Mouse (Mus musculus) liver, adult 2 months (tissue): ENCODE measurements around the gene Drap1. TPM values are rescaled to one million over a fixed set of nuclear protein-coding genes. Genes with fewer than 3 reads are reported as not detected.

Experiments used
- DNase-seq: peaks from one replicate; pipeline ENCODE4 v3.0.0-alpha.2; 2011; ENCODE audit warnings: low read depth, low spot score; ENCODE audit errors: extremely low read depth
- H3K27ac ChIP-seq: fragments of 200-500 bp; replicated peaks from 2 replicates; pipeline ENCODE4 v1.5.1; 2012; ENCODE audit warnings: low read depth, mild to moderate bottlenecking, control low read depth, inconsistent platforms, low read length; ENCODE audit not compliant: insufficient read depth
- H3K27me3 ChIP-seq: fragments of 200-500 bp; 2 replicates; pipeline ENCODE4 v1.6.1; 2012; ENCODE audit warnings: mild to moderate bottlenecking, moderate library complexity, low read length, inconsistent platforms; ENCODE audit not compliant: control insufficient read depth, insufficient read depth
- H3K36me3 ChIP-seq: fragments of 200-500 bp; 2 replicates; pipeline ENCODE4 v1.6.1; 2012; ENCODE audit warnings: low read length, inconsistent platforms; ENCODE audit not compliant: control insufficient read depth, insufficient read depth
- H3K4me1 ChIP-seq: fragments of 200-500 bp; 2 replicates; pipeline ENCODE4 v1.6.1; 2011; ENCODE audit warnings: low read length; ENCODE audit not compliant: control insufficient read depth, insufficient read depth
- H3K4me3 ChIP-seq: fragments of 200-500 bp; 2 replicates; pipeline ENCODE4 v1.5.1; 2011; ENCODE audit warnings: low read depth, mild to moderate bottlenecking, control low read depth, low read length, moderate library complexity; ENCODE audit not compliant: insufficient read depth
- H3K79me2 ChIP-seq: fragments of 200-500 bp; 2 replicates; pipeline ENCODE4 v1.6.1; 2012; ENCODE audit warnings: inconsistent platforms, mild to moderate bottlenecking, low read length, moderate library complexity; ENCODE audit not compliant: control insufficient read depth, insufficient read depth
- H3K9ac ChIP-seq: fragments of 200-500 bp; 2 replicates; pipeline ENCODE4 v1.6.1; 2012; ENCODE audit warnings: low read depth, mild to moderate bottlenecking, control low read depth, inconsistent platforms, low read length
- CTCF ChIP-seq: fragments of 200-500 bp; IDR thresholded peaks from 2 replicates; pipeline ENCODE4 v1.5.1; 2011; ENCODE audit warnings: low read depth, low read length, control low read depth
- POLR2A ChIP-seq: fragments of 200-500 bp; IDR thresholded peaks from 2 replicates; pipeline ENCODE4 v1.6.1; 2011; ENCODE audit warnings: low read length, control low read depth; ENCODE audit not compliant: insufficient read depth; ENCODE audit errors: extremely low read depth
- WGBS: fragments of 180-500 bp; shearing (Covaris S2); methylation state at CpG from one replicate; pipeline ENCODE4 v1.1.7; 2018; 5-methylcytosine and 5-hydroxymethylcytosine counted together
- polyA plus RNA-seq: library from polyadenylated mRNA; depleted of rRNA; stranded (reverse); fragments of >200 nt; gene quantifications from 2 replicates; pipeline ENCODE4 v1.2.3, GENCODE M21; 2012; rRNA removed
- total RNA-seq: library from RNA; depleted of rRNA; stranded (reverse); fragments of >200 nt; gene quantifications from 2 replicates; pipeline ENCODE4 v1.2.3, GENCODE M21; 2014; rRNA removed

Drap1 gene
- 67.4 and 80.5 TPM in 2 replicates for total RNA-seq
- polyA plus RNA-seq = 57.1 and 59.2 TPM in 2 replicates

GRCm38 (mm10) chr19:5424782-5425741 lies at the start of gene Drap1, which contains the start of gene AI837181:
Drap1 (minus strand) TSS chr19:5424979.
AI837181 (plus strand) TSS chr19:5425144.
- peak within 1 kb of the TSS; percentile 83 for H3K27ac ChIP-seq
- H3K36me3 ChIP-seq = peaks cover under 1% of the 10 kb centered on the region
- H3K9ac ChIP-seq = peak within 1 kb of the TSS; percentile 99
- TF ChIP-seq CTCF (no peak), POLR2A (peak; percentile 36; the same call in 1 of the 2 replicates)
- H3K4me3 ChIP-seq = peak within 1 kb of the TSS; percentile 96
- peak; percentile 88 for DNase-seq
- H3K27me3 ChIP-seq = no peaks in the 10 kb centered on the region
- H3K79me2 ChIP-seq = peaks cover 14% of the 10 kb centered on the region; the same call in 1 of the 2 replicates
- H3K4me1 ChIP-seq = peaks cover 14% of the 10 kb centered on the region
- WGBS = under 1% methylated on average over 77 of the region's 87 CpGs

- 13% methylated on average over 22 of the region's 22 CpGs for WGBS
- Histone ChIP-seq H3K27me3 (no peaks in the 10 kb centered on the region; the same call in none of the 2 replicates), H3K27ac (no peak within 1 kb of the TSS), H3K4me1 (no peaks in the 10 kb centered on the region; the same call in 1 of the 2 replicates), H3K9ac (peak within 1 kb of the TSS; percentile 71), H3K4me3 (peak within 1 kb of the TSS; percentile 58), H3K36me3 (no peaks in the 10 kb centered on the region), H3K79me2 (no peaks in the 10 kb centered on the region)
- TF ChIP-seq CTCF (no peak), POLR2A (no peak)
- peak; percentile 37 for DNase-seq
Measured at GRCm38 (mm10) chr19:5473720-5474119, 48.9 kb upstream of the Drap1 start, which contains the start of gene Efemp2. Efemp2 (plus strand) TSS chr19:5473954.

- TF ChIP-seq POLR2A (no peak), CTCF (no peak)
- Histone ChIP-seq H3K79me2 (no peaks in the 10 kb centered on the region), H3K9ac (no peak overlapping the region), H3K27me3 (no peaks in the 10 kb centered on the region; the same call in none of the 2 replicates), H3K27ac (no peak overlapping the region), H3K4me1 (no peaks in the 10 kb centered on the region; the same call in 1 of the 2 replicates), H3K4me3 (no peak overlapping the region), H3K36me3 (no peaks in the 10 kb centered on the region)
- DNase-seq = no peak
- 77% methylated on average over 3 of the region's 3 CpGs for WGBS
Measured at GRCm38 (mm10) chr19:5472857-5473256, 48.1 kb upstream of the Drap1 start.

- no peak for TF ChIP-seq CTCF
- TF ChIP-seq POLR2A = no peak
- Histone ChIP-seq H3K9ac (no peak overlapping the region), H3K4me3 (no peak overlapping the region), H3K27ac (no peak overlapping the region), H3K36me3 (no peaks in the 10 kb centered on the region), H3K4me1 (no peaks in the 10 kb centered on the region; the same call in 1 of the 2 replicates), H3K79me2 (no peaks in the 10 kb centered on the region), H3K27me3 (no peaks in the 10 kb centered on the region; the same call in none of the 2 replicates)
- WGBS = 68% methylated on average over 5 of the region's 5 CpGs
- DNase-seq = no peak
Measured at GRCm38 (mm10) chr19:5471846-5472245, 47.1 kb upstream of the Drap1 start.

GRCm38 (mm10) chr19:5468374-5468773 lies 43.6 kb upstream of the Drap1 start, which contains the start of gene Ctsw:
Ctsw (minus strand) TSS chr19:5468507.
- Histone ChIP-seq H3K27ac (no peak within 1 kb of the TSS), H3K9ac (no peak within 1 kb of the TSS), H3K79me2 (no peaks in the 10 kb centered on the region), H3K36me3 (no peaks in the 10 kb centered on the region), H3K4me1 (no peaks in the 10 kb centered on the region), H3K4me3 (no peak within 1 kb of the TSS), H3K27me3 (no peaks in the 10 kb centered on the region)
- WGBS = 60% methylated on average over 5 of the region's 5 CpGs
- no peak for DNase-seq
- TF ChIP-seq POLR2A (no peak), CTCF (no peak)
